Mouse (Mus musculus) myocyte (in vitro differentiated cells): ENCODE data around the gene Psmb7.

Source experiments
- POLR2A ChIP-seq: IDR thresholded peaks from one replicate; pipeline ENCODE4 v1.6.1; 2011; ENCODE audit warnings: low read depth, mild to moderate bottlenecking, control low read depth, moderate library complexity; ENCODE audit not compliant: insufficient read length
- SRF ChIP-seq: IDR thresholded peaks from one replicate; pipeline ENCODE4 v1.6.1; 2011; ENCODE audit warnings: low read depth; ENCODE audit not compliant: control insufficient read depth, insufficient read length
- TCF12 ChIP-seq: IDR thresholded peaks from one replicate; pipeline ENCODE4 v1.6.1; 2011; ENCODE audit warnings: mild to moderate bottlenecking, control low read depth; ENCODE audit not compliant: poor library complexity, insufficient read depth, severe bottlenecking
- TCF3 ChIP-seq: IDR thresholded peaks from one replicate; pipeline ENCODE4 v1.6.1; 2011; ENCODE audit warnings: low read depth, control low read depth; ENCODE audit not compliant: insufficient read length
- USF1 ChIP-seq: IDR thresholded peaks from one replicate; pipeline ENCODE4 v1.6.1; 2011; ENCODE audit warnings: low read depth, mild to moderate bottlenecking, control low read depth, moderate library complexity

- no peak for TF ChIP-seq TCF12
- no peak for TF ChIP-seq USF1
- no peak for TF ChIP-seq POLR2A
- no peak for TF ChIP-seq SRF
- no peak for TF ChIP-seq TCF3
These were observed 22.8 kb downstream of the Psmb7 start for GRCm38 (mm10) chr2:38621076-38621475.
